Mouse (Mus musculus): ENCODE data around the gene Sycp2. TPM values are rescaled to one million over a fixed set of nuclear protein-coding genes. Genes with fewer than 3 reads are reported as not detected.

Gene Sycp2
- 0.14 TPM for polyA plus RNA-seq (2017; shearing (Covaris generic))

GRCm38 (mm10) chr2:178407053-178407815 lies at the start of gene Sycp2:
Gene Sycp2, minus strand, starts transcription at chr2:178407685.

GRCm38 (mm10) chr2:178430231-178430630 lies 22.7 kb upstream of the Sycp2 start, which contains the start of gene Cdh26:
Gene Cdh26, plus strand, starts transcription at chr2:178430531.

GRCm38 (mm10) chr2:178414261-178415149 lies 7.0 kb upstream of the Sycp2 start, which contains the start of the genes Ppp1r3d and Fam217b:
Gene Ppp1r3d, minus strand, starts transcription at chr2:178414472.
Gene Fam217b, plus strand, starts transcription at chr2:178414524.

Other genes with a start within 250 kb of the Sycp2 start
- not detected for gene Ppp1r3d, start 6.8 kb upstream of the Sycp2 start, polyA plus RNA-seq (2017; shearing (Covaris generic))
- gene Fam217b, start 6.8 kb upstream of the Sycp2 start, polyA plus RNA-seq (2017; shearing (Covaris generic)): not detected
- not detected for gene Cdh26, start 22.8 kb upstream of the Sycp2 start, polyA plus RNA-seq (2017; shearing (Covaris generic))

Data from effector memory CD4-positive, alpha-beta T cell, adult 5 months (primary cell).